Mouse (Mus musculus): ENCODE data around the gene Arsb.
"Not testable (repeated sequence)": the region's sequence is repeated elsewhere in the genome, so short reads cannot be mapped to it uniquely, and the experiment has no call there.

Gene Arsb

GRCm38 (mm10) chr13:93924735-93925432 lies 153.5 kb downstream of the Arsb start:
- DNase-seq: no peak

- DNase-seq: no peak
Measured at GRCm38 (mm10) chr13:93930561-93931340, 159.3 kb downstream of the Arsb start.

GRCm38 (mm10) chr13:93936455-93936854 lies 165.0 kb downstream of the Arsb start:
- DNase-seq: peak; percentile 61

GRCm38 (mm10) chr13:93938118-93938517 lies 166.7 kb downstream of the Arsb start:
- no peak for DNase-seq

- no peak for DNase-seq
Measured at GRCm38 (mm10) chr13:93939363-93940127, 168.1 kb downstream of the Arsb start.

- no peak for DNase-seq
Measured at GRCm38 (mm10) chr13:93940742-93941531, 169.5 kb downstream of the Arsb start.

- DNase-seq: no peak
Measured at GRCm38 (mm10) chr13:93950996-93951395, 179.6 kb downstream of the Arsb start.

- no peak for DNase-seq
Measured at GRCm38 (mm10) chr13:93951555-93951954, 180.1 kb downstream of the Arsb start.

GRCm38 (mm10) chr13:93952466-93952865 lies 181.0 kb downstream of the Arsb start:
- DNase-seq: no peak

- DNase-seq: no peak
Measured at GRCm38 (mm10) chr13:93957907-93958306, 186.5 kb downstream of the Arsb start.

GRCm38 (mm10) chr13:93966271-93966670 lies 194.8 kb downstream of the Arsb start:
- no peak for DNase-seq

- DNase-seq: peak; percentile 16
Measured at GRCm38 (mm10) chr13:93967138-93967537, 195.7 kb downstream of the Arsb start.

GRCm38 (mm10) chr13:93970115-93970514 lies 198.7 kb downstream of the Arsb start:
- no peak for DNase-seq

GRCm38 (mm10) chr13:93972423-93972822 lies 201.0 kb downstream of the Arsb start:
- DNase-seq: no peak

GRCm38 (mm10) chr13:93975668-93976067 lies 204.2 kb downstream of the Arsb start:
- no peak for DNase-seq

- DNase-seq: no peak
Measured at GRCm38 (mm10) chr13:93976897-93977530, 205.6 kb downstream of the Arsb start.

GRCm38 (mm10) chr13:93978703-93979495 lies 207.5 kb downstream of the Arsb start:
- no peak for DNase-seq

- DNase-seq: no peak
Measured at GRCm38 (mm10) chr13:93979754-93980153, 208.3 kb downstream of the Arsb start.

- DNase-seq: no peak
Measured at GRCm38 (mm10) chr13:93984521-93984920, 213.1 kb downstream of the Arsb start.

GRCm38 (mm10) chr13:93985181-93985580 lies 213.8 kb downstream of the Arsb start:
- DNase-seq: no peak

GRCm38 (mm10) chr13:93985750-93986149 lies 214.3 kb downstream of the Arsb start:
- not testable (repeated sequence) for DNase-seq

All from cerebellum, adult 11-12 months (tissue).